Mouse (Mus musculus) lung, postnatal 0 days (tissue): ENCODE measurements around the gene Mboat7. TPM values are rescaled to one million over a fixed set of nuclear protein-coding genes. Genes with fewer than 3 reads are reported as not detected.
"Not testable (repeated sequence)": the region's sequence is repeated elsewhere in the genome, so short reads cannot be mapped to it uniquely, and the experiment has no call there.

Experiments
- ATAC-seq: fragments of 200-750 bp; cut with Nextera tagmentation; 2 replicates; pipeline ENCODE4 v1.8.0; 2017; ENCODE audit warnings: moderate library complexity
- DNase-seq: peaks from one replicate; pipeline ENCODE4 v3.0.0-alpha.2; 2016; ENCODE audit warnings: low spot score
- H3K27ac ChIP-seq: fragments of 300-500 bp; sonication (generic); 2 replicates; pipeline ENCODE4 v1.5.1; 2014; ENCODE audit warnings: antibody characterized with exemption, mild to moderate bottlenecking, low read length, mixed read lengths
- H3K27me3 ChIP-seq: fragments of 300-500 bp; sonication (generic); replicated peaks from 2 replicates; pipeline ENCODE4 v1.6.1; 2014; ENCODE audit warnings: low read length, mixed read lengths; ENCODE audit not compliant: insufficient read depth
- H3K36me3 ChIP-seq: fragments of 300-500 bp; sonication (generic); 2 replicates; pipeline ENCODE4 v1.6.1; 2014; ENCODE audit warnings: low read length, mixed read lengths; ENCODE audit not compliant: insufficient read depth
- H3K4me1 ChIP-seq: fragments of 300-500 bp; sonication (generic); 2 replicates; pipeline ENCODE4 v1.6.1; 2014; ENCODE audit warnings: antibody characterized with exemption, low read depth, low read length, mixed read lengths; ENCODE audit not compliant: insufficient read depth
- H3K4me2 ChIP-seq: fragments of 300-500 bp; sonication (generic); replicated peaks from 2 replicates; pipeline ENCODE4 v1.6.1; 2014; ENCODE audit warnings: low read depth, mild to moderate bottlenecking, low read length, moderate library complexity, mixed read lengths
- H3K4me3 ChIP-seq: fragments of 300-500 bp; sonication (generic); 2 replicates; pipeline ENCODE4 v1.5.1; 2014; ENCODE audit warnings: low read depth, low read length
- H3K9ac ChIP-seq: fragments of 300-500 bp; sonication (generic); replicated peaks from 2 replicates; pipeline ENCODE4 v1.6.1; 2014; ENCODE audit warnings: low read depth, mild to moderate bottlenecking
- H3K9me3 ChIP-seq: fragments of 300-500 bp; sonication (generic); 2 replicates; pipeline ENCODE4 v1.6.1; 2016; ENCODE audit warnings: low read length, mixed read lengths
- CTCF ChIP-seq: IDR thresholded peaks from 2 replicates; pipeline ENCODE4 v1.5.1; 2016; ENCODE audit warnings: antibody characterized with exemption, mild to moderate bottlenecking
- EP300 ChIP-seq: IDR thresholded peaks from 2 replicates; pipeline ENCODE4 v1.6.1; 2016; ENCODE audit warnings: antibody characterized with exemption, mild to moderate bottlenecking, control low read depth
- WGBS: fragments of 180-500 bp; shearing (Covaris S2); extraction: QIAGEN DNeasy Blood & Tissue Kit; methylation state at CpG from one replicate; pipeline ENCODE4 v1.1.7; 2014; 5-methylcytosine and 5-hydroxymethylcytosine counted together
- polyA plus RNA-seq: library from polyadenylated mRNA; unstranded; fragments of >200 nt; fragmentation: Nextera tagmentation; extraction: Ambion mirVana; gene quantifications from 2 replicates; pipeline ENCODE4 v1.2.1, GENCODE M21; 2015

The Mboat7 gene
- polyA plus RNA-seq, 1 experiment from 2014 or later, result 39.1 TPM

DNA sequence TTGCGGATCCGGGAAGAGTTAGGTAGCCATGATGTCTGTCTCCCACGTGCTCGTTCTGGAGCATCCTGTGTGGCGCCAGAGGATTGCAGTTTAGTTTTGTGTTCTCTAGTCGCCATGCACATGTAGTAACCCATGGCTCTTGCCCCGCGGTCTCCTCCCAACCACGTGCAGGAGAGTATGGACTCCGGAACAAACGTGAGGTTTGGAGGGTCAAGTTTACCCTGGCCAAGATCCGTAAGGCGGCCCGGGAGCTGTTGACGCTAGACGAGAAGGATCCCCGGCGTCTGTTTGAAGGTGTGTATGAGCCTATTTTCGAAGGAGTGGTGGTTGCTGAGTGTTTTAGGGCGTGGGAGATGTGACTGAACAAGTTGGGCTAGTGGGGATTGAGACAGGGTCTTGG is 11.2 kb upstream of the Mboat7 start:
- Histone ChIP-seq H3K4me1 (peaks cover 13% of the 10 kb centered on the region; the same call in 1 of the 2 replicates), H3K27me3 (no peaks in the 10 kb centered on the region), H3K36me3 (peaks cover 9% of the 10 kb centered on the region; the same call in 1 of the 2 replicates), H3K4me2 (peak overlapping the region; percentile 88), H3K9ac (peak overlapping the region; percentile 45), H3K4me3 (peak overlapping the region; percentile 66), H3K27ac (peak overlapping the region; percentile 88), H3K9me3 (no peaks in the 10 kb centered on the region)
- WGBS, result under 1% methylated on average over 20 of the region's 20 CpGs
- DNase-seq (no peak), ATAC-seq (peak; percentile 53)
- TF ChIP-seq CTCF (no peak), EP300 (no peak)

DNA sequence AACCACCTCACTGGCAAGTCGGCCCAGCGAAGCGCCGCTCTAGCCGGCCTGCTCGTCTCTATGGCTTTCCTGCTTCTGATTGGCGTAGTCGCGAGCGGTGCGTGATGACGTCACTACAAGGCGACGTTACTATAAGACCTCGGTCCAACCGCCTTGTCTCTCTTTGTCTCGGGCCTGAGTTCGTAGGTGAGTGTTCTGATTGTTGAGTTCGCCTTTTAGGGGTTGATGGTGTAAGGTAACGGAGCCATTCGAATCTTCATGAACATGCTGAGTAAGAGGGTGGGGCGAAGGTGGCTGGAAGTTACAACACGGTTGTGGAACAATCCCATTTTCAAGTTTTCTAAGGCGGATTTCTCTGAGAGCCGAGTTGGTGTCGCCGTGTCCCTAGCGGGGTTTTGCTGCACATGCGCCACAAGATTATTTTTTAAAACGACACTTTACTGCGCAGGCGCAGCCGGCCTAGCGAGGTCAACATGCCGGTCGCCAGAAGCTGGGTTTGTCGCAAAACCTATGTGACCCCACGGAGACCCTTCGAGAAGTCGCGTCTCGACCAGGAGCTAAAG is 10.6 kb upstream of the Mboat7 start, which contains the start of gene Rps9:
Gene Rps9, plus strand, starts transcription at position 115 of the 563 bp plus-strand sequence.
- peak within 1 kb of the TSS; percentile 45 for H3K9ac ChIP-seq
- peak within 1 kb of the TSS; percentile 88 for H3K4me2 ChIP-seq
- peak within 1 kb of the TSS; percentile 66 for H3K4me3 ChIP-seq
- 1% methylated on average over 42 of the region's 42 CpGs for WGBS
- TF ChIP-seq CTCF (peak; percentile 49), EP300 (no peak; the same call in 1 of the 2 replicates)
- H3K4me1 ChIP-seq, result peaks cover 13% of the 10 kb centered on the region; the same call in 1 of the 2 replicates
- ATAC-seq, result peak; percentile 96
- H3K36me3 ChIP-seq, result peaks cover 9% of the 10 kb centered on the region; the same call in 1 of the 2 replicates
- peak; percentile 99 for DNase-seq
- H3K27me3 ChIP-seq, result no peaks in the 10 kb centered on the region
- no peaks in the 10 kb centered on the region for H3K9me3 ChIP-seq
- peak within 1 kb of the TSS; percentile 88 for H3K27ac ChIP-seq

DNA sequence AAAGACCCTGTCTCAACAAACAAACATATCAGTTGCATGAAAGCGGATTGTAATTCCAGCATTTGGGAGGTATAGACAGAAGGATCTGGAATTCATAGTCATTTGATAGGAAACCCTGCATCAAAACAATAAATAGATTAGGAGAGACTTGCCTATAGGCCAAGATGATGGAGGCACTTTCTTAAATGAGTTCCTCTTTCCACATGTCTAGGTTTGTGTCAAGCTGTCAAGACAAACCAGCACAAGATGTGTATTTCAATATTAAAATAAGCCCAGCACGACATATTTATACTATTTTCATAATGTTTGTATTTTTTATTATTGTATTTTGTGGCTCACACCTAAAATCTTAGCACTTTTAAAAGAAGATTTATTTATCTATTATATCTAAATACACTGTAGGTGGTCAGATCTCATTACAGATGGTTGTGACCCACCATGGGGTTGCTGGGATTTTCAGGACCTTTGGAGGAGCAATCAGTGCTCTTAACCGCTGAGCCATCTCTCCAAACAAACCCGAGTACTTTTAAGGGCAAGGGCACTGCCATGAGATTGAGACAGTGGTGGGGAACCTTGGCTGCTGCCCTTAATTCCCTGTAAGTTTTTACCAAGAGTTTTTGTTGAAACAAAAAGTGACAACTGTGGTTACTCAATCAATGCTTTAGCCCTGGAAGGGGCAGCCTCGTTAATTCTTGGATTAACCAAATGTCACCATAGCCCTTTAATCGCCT is 10.0 kb upstream of the Mboat7 start:
- peaks cover 9% of the 10 kb centered on the region; the same call in 1 of the 2 replicates for H3K36me3 ChIP-seq
- H3K4me3 ChIP-seq, result peak overlapping the region; percentile 66
- peak overlapping the region; percentile 24; the same call in 1 of the 2 replicates for H3K9ac ChIP-seq
- 18% methylated on average over 6 of the region's 6 CpGs for WGBS
- DNase-seq (no peak), ATAC-seq (peak; percentile 33)
- H3K9me3 ChIP-seq, result no peaks in the 10 kb centered on the region
- H3K4me2 ChIP-seq, result peak overlapping the region; percentile 88
- H3K4me1 ChIP-seq, result peaks cover 13% of the 10 kb centered on the region; the same call in 1 of the 2 replicates
- TF ChIP-seq CTCF (no peak), EP300 (no peak)
- H3K27ac ChIP-seq, result peak overlapping the region; percentile 88; the same call in 1 of the 2 replicates
- H3K27me3 ChIP-seq, result no peaks in the 10 kb centered on the region

DNA sequence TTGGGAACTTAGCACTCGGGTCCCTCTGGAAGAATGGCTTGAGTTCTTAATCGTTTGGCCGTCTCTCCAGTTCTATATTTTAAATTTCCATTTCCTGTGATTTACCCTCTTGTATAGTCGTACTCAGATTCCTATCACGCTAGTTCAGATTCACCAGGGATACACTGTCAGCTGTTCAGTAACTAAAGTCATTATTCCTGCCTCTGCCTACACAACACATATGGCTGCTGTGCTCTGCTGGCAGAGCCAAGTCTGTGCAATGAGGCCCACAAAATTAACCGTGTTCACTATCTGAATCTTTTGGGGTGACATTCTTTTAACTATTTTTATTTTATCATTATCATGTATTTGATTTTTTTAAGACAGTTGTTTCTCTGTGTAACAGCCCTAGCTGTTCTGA is 5.1 kb upstream of the Mboat7 start:
- Histone ChIP-seq H3K27ac (no peak overlapping the region), H3K27me3 (no peaks in the 10 kb centered on the region), H3K4me2 (no peak overlapping the region), H3K9me3 (no peaks in the 10 kb centered on the region), H3K36me3 (peaks cover 5% of the 10 kb centered on the region; the same call in 1 of the 2 replicates), H3K9ac (no peak overlapping the region), H3K4me3 (no peak overlapping the region), H3K4me1 (peaks cover 1% of the 10 kb centered on the region; the same call in 1 of the 2 replicates)
- no peak for TF ChIP-seq EP300
- no peak for DNase-seq
- 91% methylated on average over 6 of the region's 6 CpGs for WGBS
- no peak for ATAC-seq

DNA sequence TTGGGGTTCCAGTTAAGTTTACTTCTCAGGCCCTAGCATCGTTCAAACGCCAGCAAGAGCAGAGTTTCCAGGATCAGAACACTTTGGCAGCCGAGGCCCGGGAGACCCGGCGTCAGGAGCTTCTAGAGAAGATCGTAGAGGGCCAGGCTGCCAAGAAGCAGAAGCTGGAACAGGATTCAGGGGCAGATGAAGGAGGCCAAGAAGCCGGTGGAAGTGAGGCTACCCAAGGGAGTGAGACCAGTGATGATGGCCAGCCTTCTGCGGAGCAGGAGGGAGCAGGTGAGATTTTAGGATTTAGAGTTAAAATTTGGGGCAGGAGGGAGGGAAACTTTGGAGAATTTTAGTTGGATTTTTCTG is 1.6 kb upstream of the Mboat7 start:
- H3K9me3 ChIP-seq, H3K27me3 ChIP-seq, ATAC-seq, H3K4me1 ChIP-seq, H3K36me3 ChIP-seq: not testable (repeated sequence)
- peak overlapping the region; percentile 71 for H3K9ac ChIP-seq
- DNase-seq, result peak; percentile 20
- H3K4me2 ChIP-seq, result peak overlapping the region; percentile 96
- H3K4me3 ChIP-seq, result peak overlapping the region; percentile 75
- 5% methylated on average over 9 of the region's 9 CpGs for WGBS
- H3K27ac ChIP-seq, result peak overlapping the region; percentile 94

DNA sequence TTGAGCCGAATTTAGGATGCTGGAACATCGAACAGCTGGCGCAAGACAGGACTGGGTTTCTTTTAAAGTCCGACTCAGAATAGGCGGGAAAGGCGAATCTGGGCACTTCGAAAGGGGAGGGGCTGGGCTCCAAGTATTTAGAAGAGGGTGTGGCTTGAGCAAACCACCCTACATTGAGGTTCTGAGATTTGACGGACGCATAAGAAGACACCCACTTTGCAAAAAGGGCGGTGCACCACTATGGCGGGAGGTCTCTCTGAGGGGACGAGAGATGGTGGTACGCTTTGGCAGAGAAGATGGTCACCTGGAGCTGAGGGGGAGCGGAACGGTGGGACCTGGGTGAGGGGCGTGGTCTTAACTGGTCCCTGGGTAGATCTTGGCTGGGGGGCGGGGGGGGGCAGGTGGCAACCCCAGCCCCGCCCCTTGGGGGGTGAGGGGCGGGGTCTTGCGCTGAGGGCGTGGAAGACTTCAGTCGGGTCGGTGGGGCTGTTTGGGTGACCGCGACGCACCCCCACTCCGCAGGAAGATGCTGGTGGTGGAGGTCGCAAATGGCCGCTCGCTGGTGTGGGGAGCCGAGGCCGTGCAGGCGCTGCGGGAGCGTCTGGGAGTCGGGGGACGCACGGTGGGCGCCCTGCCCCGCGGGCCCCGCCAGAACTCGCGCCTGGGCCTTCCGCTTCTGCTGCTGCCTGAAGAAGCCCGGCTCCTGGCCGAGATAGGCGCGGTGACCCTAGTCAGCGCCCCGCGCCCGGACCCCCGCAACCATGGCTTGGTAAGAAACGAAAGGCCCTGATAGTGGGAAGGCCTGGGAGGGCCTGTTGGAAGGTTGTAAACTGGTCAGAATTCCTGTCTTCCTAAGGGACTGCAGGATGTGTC is 989 bp upstream of the Mboat7 start:
- H3K27me3 ChIP-seq, result no peaks in the 10 kb centered on the region
- TF ChIP-seq CTCF, result no peak
- no peak for TF ChIP-seq EP300
- WGBS, result 1% methylated on average over 45 of the region's 55 CpGs
- 0 out of 2 replicates have a peak, but pooled peaks cover 3% of the 10 kb centered on the region for H3K4me1 ChIP-seq
- H3K4me3 ChIP-seq, result peak overlapping the region; percentile 75
- H3K9ac ChIP-seq, result peak overlapping the region; percentile 71
- H3K4me2 ChIP-seq, result peak overlapping the region; percentile 96
- peaks cover 5% of the 10 kb centered on the region; the same call in 1 of the 2 replicates for H3K36me3 ChIP-seq
- peak; percentile 97 for DNase-seq
- peak overlapping the region; percentile 94 for H3K27ac ChIP-seq
- ATAC-seq, result peak; percentile 56
- no peaks in the 10 kb centered on the region for H3K9me3 ChIP-seq
